Mouse (Mus musculus): ENCODE results near the gene Cpb2. TPM values are rescaled to one million over a fixed set of nuclear protein-coding genes. Genes with fewer than 3 reads are reported as not detected.
A peak's percentile ranks its signal among the peaks of the same experiment; 100 is the strongest.

The Cpb2 gene
- polyA plus RNA-seq, 2 experiments, result not detected

- ATAC-seq (ENCODE audit: low FRiP score, low read depth) (no peak), DNase-seq (ENCODE audit: low spot score) (no peak)
- Histone ChIP-seq H3K9ac (ENCODE audit: low read depth, low read length, severe bottlenecking) (no peak overlapping the region), H3K4me2 (replicated peaks; ENCODE audit: low read depth, low read length, severe bottlenecking) (no peak overlapping the region), H3K27ac (replicated peaks; ENCODE audit: low read depth, low read length) (no peak overlapping the region), H3K9me3 (ENCODE audit: control insufficient read depth, low read length) (no peaks in the 10 kb centered on the region), H3K27me3 (ENCODE audit: control insufficient read depth, insufficient read depth, low read length) (no peaks in the 10 kb centered on the region), H3K4me3 (replicated peaks; ENCODE audit: low read length) (no peak overlapping the region), H3K36me3 (ENCODE audit: control insufficient read depth, insufficient read depth, low read length) (no peaks in the 10 kb centered on the region), H3K4me1 (ENCODE audit: control insufficient read depth, insufficient read depth, low read length) (no peaks in the 10 kb centered on the region; the same call in 1 of the 2 replicates)
- TF ChIP-seq POLR2A (IDR thresholded peaks at IDR 0.05; ENCODE audit: borderline replicate concordance, extremely low read depth, insufficient read depth, insufficient read length), result no peak
- WGBS, result 62% methylated on average over 6 of the region's 6 CpGs
These were observed 36.6 kb upstream of the Cpb2 start for GRCm38 (mm10) chr14:75205363-75206051.

- TF ChIP-seq POLR2A (IDR thresholded peaks at IDR 0.05; ENCODE audit: borderline replicate concordance, extremely low read depth, insufficient read depth, insufficient read length), result no peak
- DNase-seq (ENCODE audit: low spot score) (no peak), ATAC-seq (ENCODE audit: low FRiP score, low read depth) (no peak)
- Histone ChIP-seq H3K27ac (replicated peaks; ENCODE audit: low read depth, low read length) (no peak overlapping the region), H3K4me2 (replicated peaks; ENCODE audit: low read depth, low read length, severe bottlenecking) (no peak overlapping the region), H3K4me3 (replicated peaks; ENCODE audit: low read length) (no peak overlapping the region), H3K4me1 (ENCODE audit: control insufficient read depth, insufficient read depth, low read length) (no peaks in the 10 kb centered on the region; the same call in 1 of the 2 replicates), H3K27me3 (ENCODE audit: control insufficient read depth, insufficient read depth, low read length) (no peaks in the 10 kb centered on the region), H3K36me3 (ENCODE audit: control insufficient read depth, insufficient read depth, low read length) (no peaks in the 10 kb centered on the region), H3K9me3 (ENCODE audit: control insufficient read depth, low read length) (no peaks in the 10 kb centered on the region), H3K9ac (ENCODE audit: low read depth, low read length, severe bottlenecking) (no peak overlapping the region)
- 87% methylated on average over 4 of the region's 4 CpGs for WGBS
These were observed 35.8 kb upstream of the Cpb2 start for GRCm38 (mm10) chr14:75206307-75206706.

GRCm38 (mm10) chr14:75208572-75209151 is 33.4 kb upstream of the Cpb2 start:
- Histone ChIP-seq H3K4me1 (ENCODE audit: control insufficient read depth, insufficient read depth, low read length) (no peaks in the 10 kb centered on the region; the same call in 1 of the 2 replicates), H3K4me2 (replicated peaks; ENCODE audit: low read depth, low read length, severe bottlenecking) (no peak overlapping the region), H3K36me3 (ENCODE audit: control insufficient read depth, insufficient read depth, low read length) (no peaks in the 10 kb centered on the region), H3K9ac (ENCODE audit: low read depth, low read length, severe bottlenecking) (no peak overlapping the region), H3K9me3 (ENCODE audit: control insufficient read depth, low read length) (no peaks in the 10 kb centered on the region), H3K4me3 (replicated peaks; ENCODE audit: low read length) (no peak overlapping the region), H3K27ac (replicated peaks; ENCODE audit: low read depth, low read length) (no peak overlapping the region), H3K27me3 (ENCODE audit: control insufficient read depth, insufficient read depth, low read length) (no peaks in the 10 kb centered on the region)
- TF ChIP-seq POLR2A (IDR thresholded peaks at IDR 0.05; ENCODE audit: borderline replicate concordance, extremely low read depth, insufficient read depth, insufficient read length), result no peak
- DNase-seq (ENCODE audit: low spot score), result no peak
- 36% methylated on average over 6 of the region's 6 CpGs for WGBS
- peak; percentile 62; the same call in 1 of the 2 replicates for ATAC-seq (ENCODE audit: low FRiP score, low read depth)

- H3K27ac ChIP-seq (replicated peaks; ENCODE audit: low read depth, low read length), result no peak overlapping the region
- no peak overlapping the region for H3K4me3 ChIP-seq (replicated peaks; ENCODE audit: low read length)
- ATAC-seq (ENCODE audit: low FRiP score, low read depth), result no peak
- 55% methylated on average over 11 of the region's 11 CpGs for WGBS
- no peaks in the 10 kb centered on the region for H3K27me3 ChIP-seq (ENCODE audit: control insufficient read depth, insufficient read depth, low read length)
- H3K9ac ChIP-seq (ENCODE audit: low read depth, low read length, severe bottlenecking), result no peak overlapping the region
- TF ChIP-seq POLR2A (IDR thresholded peaks at IDR 0.05; ENCODE audit: borderline replicate concordance, extremely low read depth, insufficient read depth, insufficient read length), result no peak
- no peaks in the 10 kb centered on the region for H3K9me3 ChIP-seq (ENCODE audit: control insufficient read depth, low read length)
- H3K36me3 ChIP-seq (ENCODE audit: control insufficient read depth, insufficient read depth, low read length), result no peaks in the 10 kb centered on the region
- DNase-seq (ENCODE audit: low spot score), result no peak
- H3K4me2 ChIP-seq (replicated peaks; ENCODE audit: low read depth, low read length, severe bottlenecking), result no peak overlapping the region
- H3K4me1 ChIP-seq (ENCODE audit: control insufficient read depth, insufficient read depth, low read length), result no peaks in the 10 kb centered on the region
These were observed 28.3 kb upstream of the Cpb2 start for GRCm38 (mm10) chr14:75213752-75214151.

GRCm38 (mm10) chr14:75218843-75219242 is 23.2 kb upstream of the Cpb2 start:
- H3K36me3 ChIP-seq (ENCODE audit: control insufficient read depth, insufficient read depth, low read length), result no peaks in the 10 kb centered on the region
- no peaks in the 10 kb centered on the region for H3K27me3 ChIP-seq (ENCODE audit: control insufficient read depth, insufficient read depth, low read length)
- TF ChIP-seq POLR2A (IDR thresholded peaks at IDR 0.05; ENCODE audit: borderline replicate concordance, extremely low read depth, insufficient read depth, insufficient read length), result no peak
- DNase-seq (ENCODE audit: low spot score), result no peak
- H3K4me2 ChIP-seq (replicated peaks; ENCODE audit: low read depth, low read length, severe bottlenecking), result no peak overlapping the region
- H3K4me3 ChIP-seq (replicated peaks; ENCODE audit: low read length), result no peak overlapping the region
- no peak overlapping the region for H3K9ac ChIP-seq (ENCODE audit: low read depth, low read length, severe bottlenecking)
- whole genome bisulfite sequencing, result 92% methylated on average over 2 of the region's 2 CpGs
- no peak for ATAC-seq (ENCODE audit: low FRiP score, low read depth)
- no peaks in the 10 kb centered on the region for H3K4me1 ChIP-seq (ENCODE audit: control insufficient read depth, insufficient read depth, low read length)
- H3K9me3 ChIP-seq (ENCODE audit: control insufficient read depth, low read length), result no peaks in the 10 kb centered on the region
- no peak overlapping the region for H3K27ac ChIP-seq (replicated peaks; ENCODE audit: low read depth, low read length)

Data from limb, embryonic 14.5 days (tissue).